Mouse (Mus musculus) forebrain, embryonic 11.5 days (tissue): ENCODE measurements around the gene Sipa1l3. TPM values are rescaled to one million over a fixed set of nuclear protein-coding genes. Genes with fewer than 3 reads are reported as not detected.

ENCODE experiments used
- ATAC-seq: fragments of 200-750 bp; cut with Nextera tagmentation; replicated peaks from 2 replicates; pipeline ENCODE4 v1.8.0; 2017; ENCODE audit warnings: moderate TSS enrichment; ENCODE audit not compliant: low FRiP score
- DNase-seq: peaks from one replicate; pipeline ENCODE4 v3.0.0-alpha.2; 2017; ENCODE audit warnings: low spot score
- H3K27ac ChIP-seq: fragments of 300-500 bp; sonication (generic); 2 replicates; pipeline ENCODE4 v1.5.1; 2014; ENCODE audit warnings: low read depth, low read length
- H3K27me3 ChIP-seq: fragments of 300-500 bp; sonication (generic); 2 replicates; pipeline ENCODE4 v1.6.1; 2014; ENCODE audit warnings: mild to moderate bottlenecking, low read length, mixed read lengths; ENCODE audit not compliant: control insufficient read depth, insufficient read depth
- H3K36me3 ChIP-seq: fragments of 300-500 bp; sonication (generic); 2 replicates; pipeline ENCODE4 v1.6.1; 2014; ENCODE audit warnings: mild to moderate bottlenecking, low read length, moderate library complexity, mixed read lengths; ENCODE audit not compliant: control insufficient read depth, insufficient read depth
- H3K4me1 ChIP-seq: fragments of 300-500 bp; sonication (generic); replicated peaks from 2 replicates; pipeline ENCODE4 v1.6.1; 2014; ENCODE audit warnings: low read length, mixed read lengths; ENCODE audit not compliant: control insufficient read depth, insufficient read depth
- H3K4me2 ChIP-seq: fragments of 300-500 bp; sonication (generic); 2 replicates; pipeline ENCODE4 v1.6.1; 2014; ENCODE audit warnings: low read depth, mild to moderate bottlenecking, low read length, moderate library complexity, mixed read lengths; ENCODE audit not compliant: severe bottlenecking
- H3K4me3 ChIP-seq: fragments of 300-500 bp; sonication (generic); 2 replicates; pipeline ENCODE4 v1.5.1; 2014; ENCODE audit warnings: low read depth, low read length
- H3K9ac ChIP-seq: fragments of 300-500 bp; sonication (generic); 2 replicates; pipeline ENCODE4 v1.6.1; 2014; ENCODE audit warnings: low read length
- H3K9me3 ChIP-seq: fragments of 300-500 bp; sonication (generic); 2 replicates; pipeline ENCODE4 v1.6.1; 2016; ENCODE audit warnings: low read length, mixed read lengths; ENCODE audit not compliant: control insufficient read depth
- WGBS: fragments of 180-500 bp; shearing (Covaris S2); extraction: QIAGEN DNeasy Blood & Tissue Kit; methylation state at CpG from one replicate; pipeline ENCODE4 v1.1.7; 2014; 5-methylcytosine and 5-hydroxymethylcytosine counted together
- polyA plus RNA-seq: library from polyadenylated mRNA; unstranded; fragments of >200 nt; fragmentation: Nextera tagmentation; extraction: Ambion mirVana; gene quantifications from 2 replicates; pipeline ENCODE4 v1.2.1, GENCODE M21; 2014

Sipa1l3 gene
- polyA plus RNA-seq, 1 experiment from 2014 or later = 15.9 TPM

- WGBS = 45% methylated on average over 9 of the region's 9 CpGs
- ATAC-seq (no peak), DNase-seq (no peak)
- no peak overlapping the region for H3K4me3 ChIP-seq
- H3K9me3 ChIP-seq = no peaks in the 10 kb centered on the region
- peaks cover 38% of the 10 kb centered on the region for H3K4me1 ChIP-seq
- H3K27ac ChIP-seq = no peak overlapping the region
- no peaks in the 10 kb centered on the region for H3K27me3 ChIP-seq
- no peak overlapping the region for H3K4me2 ChIP-seq
- peaks cover 3% of the 10 kb centered on the region; the same call in 1 of the 2 replicates for H3K36me3 ChIP-seq
- H3K9ac ChIP-seq = 0 out of 2 replicates have a peak overlapping the region, but pooled peaks have one; percentile 6
Measured at GRCm38 (mm10) chr7:29313572-29314261, 204.7 kb downstream of the Sipa1l3 start.

DNA sequence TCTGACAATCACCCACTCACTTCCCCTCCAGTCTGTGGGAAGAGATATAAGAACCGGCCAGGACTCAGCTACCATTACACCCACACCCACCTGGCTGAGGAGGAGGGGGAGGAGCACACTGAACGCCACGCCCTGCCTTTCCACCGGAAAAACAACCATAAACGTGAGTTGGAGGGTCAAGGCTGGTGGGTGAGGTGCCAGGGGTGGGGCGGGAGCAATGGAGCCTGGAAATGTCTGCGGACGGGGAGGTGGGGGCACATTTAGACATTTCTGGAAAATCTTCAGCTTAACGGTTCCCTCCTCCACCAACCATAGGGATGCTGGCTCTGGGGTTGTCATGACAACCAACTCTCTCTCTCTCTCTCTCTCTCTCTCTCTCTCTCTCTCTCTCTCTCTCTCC lies 205.4 kb downstream of the Sipa1l3 start:
- DNase-seq (no peak), ATAC-seq (no peak)
- Histone ChIP-seq H3K9me3 (no peaks in the 10 kb centered on the region), H3K27ac (no peak overlapping the region), H3K4me2 (no peak overlapping the region), H3K36me3 (peaks cover 3% of the 10 kb centered on the region; the same call in 1 of the 2 replicates), H3K27me3 (no peaks in the 10 kb centered on the region), H3K9ac (no peak overlapping the region), H3K4me3 (no peak overlapping the region), H3K4me1 (peaks cover 35% of the 10 kb centered on the region)
- 24% methylated on average over 9 of the region's 9 CpGs for WGBS

DNA sequence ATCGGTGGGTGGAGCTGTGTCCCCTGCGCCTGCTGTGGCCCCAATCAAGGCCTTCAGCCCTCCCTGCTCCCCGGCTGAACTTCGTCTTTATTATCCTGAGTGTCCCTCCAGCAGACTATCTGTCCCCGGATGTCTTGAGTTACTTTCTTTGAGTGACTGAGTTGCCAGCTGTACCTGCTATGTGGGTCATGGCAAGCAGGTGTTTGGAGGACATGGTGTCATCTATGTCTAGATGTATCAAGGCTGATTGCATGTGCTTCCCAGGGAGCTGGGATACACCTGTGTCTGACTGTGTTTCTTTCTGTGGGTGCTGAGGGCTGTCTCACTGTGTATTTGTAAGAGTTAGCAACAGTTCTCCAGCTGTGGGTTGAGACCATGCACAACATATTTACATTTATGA lies 208.7 kb downstream of the Sipa1l3 start:
- Histone ChIP-seq H3K9ac (peak overlapping the region; percentile 69), H3K4me2 (peak overlapping the region; percentile 93), H3K27ac (no peak overlapping the region), H3K27me3 (no peaks in the 10 kb centered on the region), H3K4me1 (peaks cover 28% of the 10 kb centered on the region), H3K9me3 (no peaks in the 10 kb centered on the region), H3K4me3 (peak overlapping the region; percentile 72), H3K36me3 (peaks cover 3% of the 10 kb centered on the region; the same call in 1 of the 2 replicates)
- DNase-seq = no peak
- WGBS = 9% methylated on average over 5 of the region's 5 CpGs
- no peak for ATAC-seq

DNA sequence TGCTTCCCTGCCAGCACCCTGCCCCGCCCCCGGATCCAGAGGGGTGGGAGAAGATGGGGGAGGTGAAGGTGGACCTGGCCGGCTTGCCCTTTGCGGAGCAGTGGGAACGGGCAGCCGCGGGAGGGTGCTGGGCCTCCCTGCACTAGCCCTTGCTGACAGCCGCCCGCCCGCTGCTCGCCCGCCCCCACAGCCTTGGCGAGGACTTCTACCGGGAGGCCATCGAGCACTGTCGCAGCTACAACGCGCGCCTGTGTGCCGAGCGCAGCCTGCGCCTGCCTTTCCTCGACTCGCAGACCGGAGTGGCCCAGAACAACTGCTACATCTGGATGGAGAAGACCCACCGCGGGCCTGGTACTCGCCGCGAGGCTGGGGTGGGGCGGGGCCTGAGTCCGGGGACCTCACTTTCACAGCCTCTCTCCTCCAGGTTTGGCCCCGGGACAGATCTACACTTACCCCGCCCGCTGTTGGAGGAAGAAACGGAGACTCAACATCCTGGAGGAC lies 209.2 kb downstream of the Sipa1l3 start:
- Histone ChIP-seq H3K36me3 (peaks cover 3% of the 10 kb centered on the region; the same call in 1 of the 2 replicates), H3K27me3 (no peaks in the 10 kb centered on the region), H3K9me3 (no peaks in the 10 kb centered on the region), H3K4me1 (peaks cover 28% of the 10 kb centered on the region), H3K9ac (peak overlapping the region; percentile 69), H3K4me2 (peak overlapping the region; percentile 93), H3K27ac (0 out of 2 replicates have a peak overlapping the region, but pooled peaks have one; percentile 15), H3K4me3 (peak overlapping the region; percentile 72)
- DNase-seq (no peak), ATAC-seq (no peak)
- under 1% methylated on average over 34 of the region's 36 CpGs for WGBS

DNA sequence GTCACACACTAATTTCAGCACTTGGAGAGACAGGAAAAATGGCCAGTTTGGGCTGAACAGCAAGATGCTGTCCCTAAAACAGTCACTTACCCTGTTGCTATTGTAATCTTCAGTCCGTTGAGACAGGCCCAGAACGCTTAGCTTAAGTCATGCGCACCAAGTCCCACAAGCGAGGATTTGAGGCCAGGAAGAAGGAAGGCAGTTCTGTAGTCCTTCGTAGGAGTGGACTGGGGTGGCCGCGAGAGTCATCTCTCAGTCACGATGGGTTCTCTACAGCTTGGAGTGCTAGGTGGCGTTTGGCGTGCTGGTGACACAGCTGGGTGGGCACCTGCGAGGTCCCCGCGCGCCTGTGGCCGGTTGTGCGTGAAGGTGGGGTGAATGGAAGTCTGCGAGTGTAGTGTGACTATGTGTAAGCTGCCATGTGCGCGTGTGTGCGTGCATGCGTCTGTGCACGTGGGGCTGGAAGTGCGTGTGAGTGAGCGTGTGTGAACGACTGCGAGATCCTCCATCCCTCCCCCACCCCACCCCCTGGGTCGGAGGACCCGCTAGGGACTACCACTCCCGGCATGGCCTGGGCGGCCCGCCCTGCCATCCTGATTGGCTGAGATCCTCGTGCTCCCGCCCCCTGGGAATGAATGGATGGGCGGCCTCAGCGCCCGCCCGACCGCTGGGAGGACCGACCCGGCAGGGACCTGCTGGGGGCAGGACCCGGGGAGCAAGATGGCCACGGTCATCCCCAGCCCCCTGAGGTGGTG lies 210.9 kb downstream of the Sipa1l3 start:
- H3K27me3 ChIP-seq = no peaks in the 10 kb centered on the region
- H3K4me2 ChIP-seq = peak overlapping the region; percentile 93
- peak overlapping the region; percentile 43; the same call in 1 of the 2 replicates for H3K27ac ChIP-seq
- 0 out of 2 replicates have a peak, but pooled peaks cover 3% of the 10 kb centered on the region for H3K36me3 ChIP-seq
- WGBS = 1% methylated on average over 42 of the region's 42 CpGs
- peak overlapping the region; percentile 69 for H3K9ac ChIP-seq
- H3K4me1 ChIP-seq = peaks cover 25% of the 10 kb centered on the region
- H3K4me3 ChIP-seq = peak overlapping the region; percentile 72
- H3K9me3 ChIP-seq = no peaks in the 10 kb centered on the region
- ATAC-seq (peak; percentile 73), DNase-seq (peak; percentile 96)

DNA sequence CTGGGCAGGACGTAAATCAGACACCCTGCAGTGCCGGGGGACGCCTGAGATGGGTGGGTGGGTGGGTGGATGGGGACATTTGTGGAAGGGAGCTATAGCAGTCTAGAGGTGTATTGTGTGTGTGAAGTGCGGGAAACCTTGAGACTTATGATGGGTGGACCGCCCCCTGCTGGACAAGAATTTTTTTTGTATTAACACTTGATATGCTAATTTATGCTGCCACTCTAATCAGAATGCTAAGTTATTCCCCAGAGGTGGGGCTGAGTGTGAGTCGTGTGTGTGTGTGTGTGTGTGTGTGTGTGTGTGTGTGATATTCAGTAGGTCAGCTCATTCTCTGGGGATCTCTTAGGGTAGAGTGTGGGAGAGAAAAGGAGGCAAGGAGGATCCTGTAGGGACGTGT lies 211.8 kb downstream of the Sipa1l3 start:
- no peaks in the 10 kb centered on the region for H3K27me3 ChIP-seq
- DNase-seq = peak; percentile 70
- no peak for ATAC-seq
- H3K4me2 ChIP-seq = peak overlapping the region; percentile 93; the same call in 1 of the 2 replicates
- H3K27ac ChIP-seq = peak overlapping the region; percentile 65
- H3K4me3 ChIP-seq = no peak overlapping the region
- WGBS = 22% methylated on average over 7 of the region's 7 CpGs
- H3K36me3 ChIP-seq = 0 out of 2 replicates have a peak, but pooled peaks cover 3% of the 10 kb centered on the region
- H3K9ac ChIP-seq = no peak overlapping the region
- no peaks in the 10 kb centered on the region for H3K9me3 ChIP-seq
- peaks cover 25% of the 10 kb centered on the region for H3K4me1 ChIP-seq

DNA sequence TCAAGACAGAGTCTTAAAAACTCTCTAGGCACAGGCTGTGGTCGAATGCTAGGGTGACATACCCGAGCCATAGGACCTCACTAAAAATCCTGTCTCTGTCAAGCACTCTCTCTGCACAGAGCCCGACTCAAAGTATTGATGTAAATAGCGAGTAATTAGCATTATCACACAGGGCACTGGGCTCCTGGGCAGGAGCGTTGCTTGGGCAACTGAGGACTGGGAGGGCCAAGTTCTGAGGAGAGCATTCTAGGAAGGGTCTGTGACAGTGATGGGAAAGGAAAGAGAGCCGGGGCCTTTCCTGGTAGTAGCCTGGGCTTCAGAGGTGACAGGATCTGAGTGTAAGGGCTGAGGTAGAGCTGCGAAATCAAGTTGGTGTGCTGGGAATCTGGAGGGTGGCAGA lies 212.3 kb downstream of the Sipa1l3 start:
- H3K4me3 ChIP-seq = peak overlapping the region; percentile 57; the same call in 1 of the 2 replicates
- no peaks in the 10 kb centered on the region for H3K9me3 ChIP-seq
- H3K9ac ChIP-seq = peak overlapping the region; percentile 47
- peaks cover 25% of the 10 kb centered on the region for H3K4me1 ChIP-seq
- DNase-seq = no peak
- H3K27ac ChIP-seq = peak overlapping the region; percentile 65
- H3K4me2 ChIP-seq = peak overlapping the region; percentile 67
- no peaks in the 10 kb centered on the region for H3K27me3 ChIP-seq
- no peaks in the 10 kb centered on the region for H3K36me3 ChIP-seq
- no peak for ATAC-seq
- WGBS = 31% methylated on average over 7 of the region's 7 CpGs

DNA sequence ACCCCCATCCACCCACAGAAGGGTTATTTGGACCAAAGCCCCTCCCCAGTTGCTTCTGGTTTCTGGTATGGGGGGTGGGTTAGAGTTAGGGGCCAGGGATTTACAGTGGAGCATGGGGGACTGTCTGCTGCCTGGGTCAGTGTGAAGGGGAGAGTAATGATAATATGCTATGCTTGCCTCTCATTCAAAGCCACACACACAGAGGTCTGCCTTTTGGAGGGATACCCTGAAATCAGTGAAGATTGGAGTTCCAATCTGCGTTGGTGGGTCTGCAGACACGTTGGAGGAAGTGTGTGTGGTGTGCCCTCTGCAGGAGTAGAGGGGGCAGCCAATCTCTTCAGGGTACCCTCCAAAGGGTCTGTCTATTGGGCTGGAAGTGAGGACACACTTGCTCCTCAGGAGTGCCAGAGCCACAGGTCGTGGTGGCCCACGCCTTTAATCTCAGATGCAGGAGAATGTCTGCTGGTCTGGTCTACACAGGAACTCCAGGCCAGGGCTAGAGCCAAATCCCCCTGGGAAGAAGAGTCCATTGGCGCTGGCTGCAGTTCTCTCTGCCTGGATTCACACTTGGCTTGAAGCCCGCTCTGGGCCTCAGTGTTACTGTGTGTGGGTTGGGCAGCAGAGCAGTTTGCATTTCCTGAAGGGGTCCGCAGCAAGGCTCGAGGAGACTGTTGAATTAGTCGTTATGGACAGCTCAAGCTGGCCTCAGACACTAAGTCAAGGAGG lies 213.0 kb downstream of the Sipa1l3 start:
- Histone ChIP-seq H3K9me3 (no peaks in the 10 kb centered on the region), H3K9ac (peak overlapping the region; percentile 66), H3K4me3 (peak overlapping the region; percentile 57), H3K4me2 (peak overlapping the region; percentile 67), H3K4me1 (peaks cover 27% of the 10 kb centered on the region), H3K36me3 (no peaks in the 10 kb centered on the region), H3K27me3 (no peaks in the 10 kb centered on the region), H3K27ac (peak overlapping the region; percentile 65)
- DNase-seq = no peak
- no peak for ATAC-seq
- WGBS = 11% methylated on average over 9 of the region's 9 CpGs
